Comparison of ENCODE assay signal across 8 mouse cellular contexts in the genomic region with DNA sequence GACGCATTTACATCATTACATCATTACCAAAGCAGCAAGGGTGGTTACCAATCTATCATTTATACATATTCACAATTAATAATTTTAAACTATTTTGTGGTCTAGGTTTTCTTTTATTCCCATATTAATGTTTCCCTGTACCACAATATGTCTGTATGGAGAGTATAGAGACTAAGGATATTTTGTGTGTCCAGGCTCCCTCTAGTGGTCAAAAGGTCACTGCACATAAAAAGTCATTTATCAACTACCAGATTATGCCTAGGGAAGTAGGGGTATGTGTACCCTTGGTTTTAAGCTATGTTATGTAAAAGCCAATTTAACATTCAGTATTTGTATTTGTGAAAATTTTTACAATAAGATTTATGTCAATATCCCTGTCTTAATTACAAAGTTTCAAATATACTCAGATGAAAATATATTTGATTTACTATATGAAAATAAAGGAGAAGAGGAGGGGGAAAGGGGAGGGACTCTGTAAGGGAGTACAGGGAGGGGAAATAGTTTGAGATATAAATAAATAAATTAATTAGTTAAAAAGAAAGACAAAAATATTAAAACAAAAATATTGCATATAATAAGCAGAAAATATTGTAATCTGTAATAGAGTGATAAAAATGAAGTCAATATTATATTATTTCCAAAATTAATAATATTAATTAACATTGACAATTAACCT. TPM values are rescaled to one million over a fixed set of nuclear protein-coding genes. Genes with fewer than 3 reads are reported as not detected.
A peak's percentile ranks its signal among the peaks of the same experiment; 100 is the strongest.
DNase-seq lines count a peak whose midpoint lies in the region; ATAC-seq and TF ChIP-seq lines count a peak whose summit lies in the region.
"Had no signal": no experiment of that assay in that cellular context is flagged by ENCODE, and none has a peak within 500 bp of the region (broad histone marks: within the 10 kb centered on the region; RNA-seq: fewer than 3 reads in every experiment).

No protein-coding gene starts in this region.

- peak; percentile 74 for DNase-seq in 3T3-L1 (ENCODE audit: low read depth, low spot score)
- peak; percentile 57 for DNase-seq in 416B (ENCODE audit: low read depth)
- peak in 1 of 2 experiments; percentile 39 for DNase-seq in cerebellum, adult 2 months
- peak; percentile 4 for DNase-seq in right cerebral cortex, postnatal 4 days
- no peak for DNase-seq in yolk sac, embryonic 10.5 days (ENCODE audit: low spot score)

- H3K27me3 ChIP-seq in cerebellum, adult 2 months (ENCODE audit: control insufficient read depth, insufficient read depth, low read length) = no peaks in the 10 kb centered on the region
- H3K27me3 ChIP-seq in hindbrain, embryonic 13.5 days = no peaks in the 10 kb centered on the region
- no peaks in the 10 kb centered on the region for H3K27me3 ChIP-seq in limb, embryonic 12.5 days

- H3K9me3 ChIP-seq in hindbrain, embryonic 13.5 days = no peaks in the 10 kb centered on the region
- no peaks in the 10 kb centered on the region for H3K9me3 ChIP-seq in limb, embryonic 12.5 days

- H3K9ac ChIP-seq in hindbrain, embryonic 13.5 days = no peak overlapping the region
- H3K9ac ChIP-seq in limb, embryonic 12.5 days (replicated peaks) = no peak overlapping the region

- H3K4me2 ChIP-seq in hindbrain, embryonic 13.5 days = no peak overlapping the region
- no peak overlapping the region for H3K4me2 ChIP-seq in limb, embryonic 12.5 days

- peak; percentile 83 for ATAC-seq in hindbrain, embryonic 13.5 days (ENCODE audit: low FRiP score)
- peak; percentile 66; the same call in 1 of the 2 replicates for ATAC-seq in limb, embryonic 12.5 days (ENCODE audit: insufficient number of reproducible peaks, insufficient read depth, low FRiP score, low TSS enrichment, low read depth)

- no peak overlapping the region for H3K27ac ChIP-seq in cerebellum, adult 2 months (ENCODE audit: insufficient read depth, low read length)
- no peak overlapping the region for H3K27ac ChIP-seq in hindbrain, embryonic 13.5 days
- no peak overlapping the region for H3K27ac ChIP-seq in limb, embryonic 12.5 days

- H3K4me1 ChIP-seq in cerebellum, adult 2 months (ENCODE audit: control insufficient read depth, insufficient read depth, low read length) = no peaks in the 10 kb centered on the region
- H3K4me1 ChIP-seq in hindbrain, embryonic 13.5 days (replicated peaks) = no peaks in the 10 kb centered on the region
- H3K4me1 ChIP-seq in limb, embryonic 12.5 days (replicated peaks) = no peaks in the 10 kb centered on the region

- no peak for TF ChIP-seq POLR2A in cerebellum, adult 2 months (IDR thresholded peaks at IDR 0.05; ENCODE audit: borderline replicate concordance, insufficient read depth, low read length)

- TF ChIP-seq CTCF in cerebellum, adult 2 months (IDR thresholded peaks at IDR 0.05; ENCODE audit: borderline replicate concordance, insufficient read depth, low read depth, low read length) = peak; percentile 12; the same call in 1 of the 2 replicates

- 98% methylated on average over 1 of the region's 1 CpGs for WGBS in cerebellum, adult 2 months
- 96% methylated on average over 1 of the region's 1 CpGs for WGBS in hindbrain, embryonic 13.5 days
- WGBS in limb, embryonic 12.5 days = 98% methylated on average over 1 of the region's 1 CpGs

- no peak overlapping the region for H3K4me3 ChIP-seq in cerebellum, adult 2 months (replicated peaks; ENCODE audit: insufficient read depth, low read depth, low read length)
- no peak overlapping the region for H3K4me3 ChIP-seq in hindbrain, embryonic 13.5 days
- H3K4me3 ChIP-seq in limb, embryonic 12.5 days (replicated peaks) = no peak overlapping the region

- no peaks in the 10 kb centered on the region for H3K36me3 ChIP-seq in hindbrain, embryonic 13.5 days
- no peaks in the 10 kb centered on the region for H3K36me3 ChIP-seq in limb, embryonic 12.5 days

RNA-seq across cellular contexts. Expression of a gene that starts 47.1 kb away (rescaled TPM):
- polyA plus RNA-seq in cerebellum, adult 2 months (2012; rRNA removed) = not detected in 2 replicates
- polyA plus RNA-seq in hindbrain, embryonic 13.5 days (2015; fragmentation: Nextera tagmentation; extraction: Ambion mirVana) = not detected in 2 replicates
- polyA plus RNA-seq in limb, embryonic 12.5 days (2016; fragmentation: Nextera tagmentation; extraction: Ambion mirVana) = not detected in 2 replicates
- polyA plus RNA-seq: gonadal fat pad, adult 2 months had no signal
